Mouse (Mus musculus) layer of hippocampus, postnatal 14 days (tissue): ENCODE measurements around the gene Hmgcs1. TPM values are rescaled to one million over a fixed set of nuclear protein-coding genes. Genes with fewer than 3 reads are reported as not detected.
"Not testable (repeated sequence)": the region's sequence is repeated elsewhere in the genome, so short reads cannot be mapped to it uniquely, and the experiment has no call there.

Experiments used
- DNase-seq, 2 experiments: peaks; one replicate each; pipeline ENCODE4 v3.0.0; 2021 to 2022; ENCODE audit warnings: low spot score in 2 of 2, mixed read lengths in 1 of 2
- total RNA-seq, 2 experiments: library from RNA; stranded (reverse); gene quantifications; 2 replicates each; pipeline ENCODE4 v1.2.3; 2021

The Hmgcs1 gene
- total RNA-seq, 2 experiments from 2014 or later: 424 to 503 TPM

GRCm38 (mm10) chr13:119698436-119698835 is 8.3 kb downstream of the Hmgcs1 start:
- no peak for DNase-seq

- DNase-seq: no peak
Measured at GRCm38 (mm10) chr13:119704280-119704679, 14.1 kb downstream of the Hmgcs1 start.

GRCm38 (mm10) chr13:119706278-119706880 is 16.2 kb downstream of the Hmgcs1 start:
- not testable (repeated sequence) for DNase-seq

- no peak for DNase-seq
Measured at GRCm38 (mm10) chr13:119706953-119707352, 16.8 kb downstream of the Hmgcs1 start.

GRCm38 (mm10) chr13:119707906-119708305 is 17.7 kb downstream of the Hmgcs1 start:
- no peak for DNase-seq

- DNase-seq: no peak
Measured at GRCm38 (mm10) chr13:119708941-119709340, 18.8 kb downstream of the Hmgcs1 start.

GRCm38 (mm10) chr13:119709388-119710267 is 19.4 kb downstream of the Hmgcs1 start:
- no peak for DNase-seq

GRCm38 (mm10) chr13:119710268-119710610 is 20.1 kb downstream of the Hmgcs1 start:
- DNase-seq: no peak

- no peak for DNase-seq
Measured at GRCm38 (mm10) chr13:119712463-119712862, 22.3 kb downstream of the Hmgcs1 start.

GRCm38 (mm10) chr13:119713107-119713787 is 23.1 kb downstream of the Hmgcs1 start:
- no peak for DNase-seq

GRCm38 (mm10) chr13:119713821-119714220 is 23.6 kb downstream of the Hmgcs1 start:
- DNase-seq: peak in 1 of 2 experiments; percentile 69

GRCm38 (mm10) chr13:119716105-119716504 is 25.9 kb downstream of the Hmgcs1 start:
- no peak for DNase-seq

GRCm38 (mm10) chr13:119722447-119722846 is 32.3 kb downstream of the Hmgcs1 start:
- DNase-seq: no peak

GRCm38 (mm10) chr13:119723368-119723767 is 33.2 kb downstream of the Hmgcs1 start:
- DNase-seq: no peak

GRCm38 (mm10) chr13:119724541-119724940 is 34.4 kb downstream of the Hmgcs1 start:
- DNase-seq: no peak

- DNase-seq: peak in 1 of 2 experiments; percentile 32
Measured at GRCm38 (mm10) chr13:119727608-119728387, 37.6 kb downstream of the Hmgcs1 start.

GRCm38 (mm10) chr13:119729406-119729805 is 39.2 kb downstream of the Hmgcs1 start:
- DNase-seq: no peak

- no peak for DNase-seq
Measured at GRCm38 (mm10) chr13:119731448-119731847, 41.3 kb downstream of the Hmgcs1 start.

- no peak for DNase-seq
Measured at GRCm38 (mm10) chr13:119741390-119742237, 51.4 kb downstream of the Hmgcs1 start.

- DNase-seq: no peak
Measured at GRCm38 (mm10) chr13:119742711-119743415, 52.7 kb downstream of the Hmgcs1 start.
